Mouse (Mus musculus) myocyte (in vitro differentiated cells): Measurements from ENCODE around the gene Gm20388. TPM values are rescaled to one million over a fixed set of nuclear protein-coding genes. Genes with fewer than 3 reads are reported as not detected.
A peak's percentile ranks its signal among the peaks of the same experiment; 100 is the strongest.

Source experiments
- H3K27me3 ChIP-seq: one replicate; pipeline ENCODE4 v1.6.1; 2011; ENCODE audit not compliant: control insufficient read depth, insufficient read depth, insufficient read length
- H3K36me3 ChIP-seq: one replicate; pipeline ENCODE4 v1.6.1; 2011; ENCODE audit not compliant: control insufficient read depth, insufficient read depth
- H3K4me2 ChIP-seq: one replicate; pipeline ENCODE4 v1.6.1; 2011; ENCODE audit warnings: low read depth, control low read depth
- H3K4me3 ChIP-seq: one replicate; pipeline ENCODE4 v1.5.1; 2011; ENCODE audit warnings: mild to moderate bottlenecking, control low read depth, moderate library complexity
- H3K79me2 ChIP-seq: one replicate; pipeline ENCODE4 v1.6.1; 2011; ENCODE audit not compliant: control insufficient read depth, insufficient read depth
- H3ac ChIP-seq: one replicate; pipeline ENCODE4 v1.6.1; 2011; ENCODE audit not compliant: control insufficient read depth, insufficient read length
- CEBPB ChIP-seq: IDR thresholded peaks from 2 replicates; pipeline ENCODE4 v1.6.1; 2011; ENCODE audit warnings: mild to moderate bottlenecking, moderate library complexity; ENCODE audit not compliant: poor library complexity, insufficient read depth, severe bottlenecking
- E2F4 ChIP-seq: IDR thresholded peaks from one replicate; pipeline ENCODE4 v1.6.1; 2011; ENCODE audit warnings: mild to moderate bottlenecking, control low read depth, moderate library complexity; ENCODE audit not compliant: insufficient read depth
- MAX ChIP-seq: IDR thresholded peaks from one replicate; pipeline ENCODE4 v1.6.1; 2011; ENCODE audit warnings: low read depth, mild to moderate bottlenecking, control low read depth
- MYOD1 ChIP-seq, 3 experiments: IDR thresholded peaks; one replicate each; pipeline ENCODE4 v1.6.1; 2011; ENCODE audit warnings: control low read depth in 2 of 3, low read depth in 2 of 3, mild to moderate bottlenecking in 2 of 3, moderate library complexity in 1 of 3; ENCODE audit not compliant: insufficient read length in 2 of 3, control insufficient read depth in 1 of 3
- MYOG ChIP-seq, 3 experiments: IDR thresholded peaks; one replicate each; pipeline ENCODE4 v1.6.1; 2011; ENCODE audit warnings: control low read depth in 2 of 3, low read depth in 2 of 3, mild to moderate bottlenecking in 2 of 3; ENCODE audit not compliant: insufficient read length in 2 of 3, control insufficient read depth in 1 of 3, insufficient read depth in 1 of 3
- POLR2A ChIP-seq: IDR thresholded peaks from one replicate; pipeline ENCODE4 v1.6.1; 2011; ENCODE audit warnings: low read depth, mild to moderate bottlenecking, control low read depth, moderate library complexity; ENCODE audit not compliant: insufficient read length
- POLR2AphosphoS2 ChIP-seq: IDR thresholded peaks from one replicate; pipeline ENCODE4 v1.6.1; 2011; ENCODE audit warnings: low read depth, control low read depth; ENCODE audit not compliant: insufficient read length
- REST ChIP-seq: IDR thresholded peaks from one replicate; pipeline ENCODE4 v1.6.1; 2011; ENCODE audit warnings: mild to moderate bottlenecking, control low read depth, moderate library complexity; ENCODE audit not compliant: insufficient read depth, insufficient read length
- SRF ChIP-seq: IDR thresholded peaks from one replicate; pipeline ENCODE4 v1.6.1; 2011; ENCODE audit warnings: low read depth; ENCODE audit not compliant: control insufficient read depth, insufficient read length
- TCF12 ChIP-seq: IDR thresholded peaks from one replicate; pipeline ENCODE4 v1.6.1; 2011; ENCODE audit warnings: mild to moderate bottlenecking, control low read depth; ENCODE audit not compliant: poor library complexity, insufficient read depth, severe bottlenecking
- TCF3 ChIP-seq: IDR thresholded peaks from one replicate; pipeline ENCODE4 v1.6.1; 2011; ENCODE audit warnings: low read depth, control low read depth; ENCODE audit not compliant: insufficient read length
- USF1 ChIP-seq: IDR thresholded peaks from one replicate; pipeline ENCODE4 v1.6.1; 2011; ENCODE audit warnings: low read depth, mild to moderate bottlenecking, control low read depth, moderate library complexity
- polyA plus RNA-seq: library from polyadenylated mRNA; unstranded; fragments of >200 nt; fragmentation: generic; extraction: Trizol; gene quantifications from one replicate; pipeline ENCODE4 v1.2.1, GENCODE M21; 2012; ENCODE audit warnings: missing spikeins

Gm20388 gene
- polyA plus RNA-seq, 1 experiment, result 15.3 TPM

GRCm38 (mm10) chr8:120687786-120688185 lies 777.1 kb downstream of the Gm20388 start:
- H3K79me2 ChIP-seq, result no peaks in the 10 kb centered on the region
- no peaks in the 10 kb centered on the region for H3K36me3 ChIP-seq
- no peak overlapping the region for H3ac ChIP-seq
- peaks cover 41% of the 10 kb centered on the region for H3K27me3 ChIP-seq
- no peak overlapping the region for H3K4me3 ChIP-seq
- TF ChIP-seq E2F4, result no peak
- no peak overlapping the region for H3K4me2 ChIP-seq

- H3K27me3 ChIP-seq, result peaks cover 41% of the 10 kb centered on the region
- no peak for TF ChIP-seq TCF3
- no peak for TF ChIP-seq POLR2AphosphoS2
- no peak for TF ChIP-seq CEBPB
- TF ChIP-seq REST, result no peak
- TF ChIP-seq MYOG (IDR thresholded peaks at IDR 0.05; ENCODE audit: control insufficient read depth in 1 of 3, insufficient read depth in 1 of 3, insufficient read length in 2 of 3, low read depth in 2 of 3), result no peak
- TF ChIP-seq MAX, result no peak
- TF ChIP-seq USF1, result no peak
- TF ChIP-seq SRF, result no peak
- no peak for TF ChIP-seq POLR2A
- no peak for TF ChIP-seq TCF12
- no peak for TF ChIP-seq E2F4
- no peak for TF ChIP-seq MYOD1 (IDR thresholded peaks at IDR 0.05; ENCODE audit: control insufficient read depth in 1 of 3, insufficient read length in 2 of 3, low read depth in 2 of 3)
- no peaks in the 10 kb centered on the region for H3K36me3 ChIP-seq
- no peak overlapping the region for H3ac ChIP-seq
- no peaks in the 10 kb centered on the region for H3K79me2 ChIP-seq
- no peak overlapping the region for H3K4me3 ChIP-seq
- no peak overlapping the region for H3K4me2 ChIP-seq
These were observed 777.9 kb downstream of the Gm20388 start for GRCm38 (mm10) chr8:120688511-120688910.

GRCm38 (mm10) chr8:120692934-120693333 lies 782.3 kb downstream of the Gm20388 start:
- Histone ChIP-seq H3K36me3 (no peaks in the 10 kb centered on the region), H3K79me2 (no peaks in the 10 kb centered on the region), H3K27me3 (peaks cover 48% of the 10 kb centered on the region), H3K4me3 (no peak overlapping the region), H3K4me2 (no peak overlapping the region), H3ac (no peak overlapping the region)
- TF ChIP-seq MYOG (IDR thresholded peaks at IDR 0.05; ENCODE audit: control insufficient read depth in 1 of 3, insufficient read depth in 1 of 3, insufficient read length in 2 of 3, low read depth in 2 of 3), result no peak
- TF ChIP-seq POLR2A, result no peak
- TF ChIP-seq E2F4, result no peak
- TF ChIP-seq TCF12, result no peak
- no peak for TF ChIP-seq MYOD1 (IDR thresholded peaks at IDR 0.05; ENCODE audit: control insufficient read depth in 1 of 3, insufficient read length in 2 of 3, low read depth in 2 of 3)
- no peak for TF ChIP-seq POLR2AphosphoS2
- TF ChIP-seq MAX, result no peak
- no peak for TF ChIP-seq SRF
- TF ChIP-seq CEBPB, result no peak

GRCm38 (mm10) chr8:120693861-120694493 lies 783.3 kb downstream of the Gm20388 start:
- Histone ChIP-seq H3K36me3 (no peaks in the 10 kb centered on the region), H3K27me3 (peaks cover 38% of the 10 kb centered on the region), H3K4me2 (peak overlapping the region; percentile 24), H3K4me3 (no peak overlapping the region), H3K79me2 (no peaks in the 10 kb centered on the region), H3ac (no peak overlapping the region)
- TF ChIP-seq SRF (no peak), MYOD1 (IDR thresholded peaks at IDR 0.05; ENCODE audit: control insufficient read depth in 1 of 3, insufficient read length in 2 of 3, low read depth in 2 of 3) (peak in 1 of 3 experiments; percentile 48)

- H3K27me3 ChIP-seq, result peaks cover 38% of the 10 kb centered on the region
- H3ac ChIP-seq, result no peak overlapping the region
- no peaks in the 10 kb centered on the region for H3K36me3 ChIP-seq
- no peak overlapping the region for H3K4me2 ChIP-seq
- no peaks in the 10 kb centered on the region for H3K79me2 ChIP-seq
- no peak overlapping the region for H3K4me3 ChIP-seq
- TF ChIP-seq TCF3 (no peak), MYOG (IDR thresholded peaks at IDR 0.05; ENCODE audit: control insufficient read depth in 1 of 3, insufficient read depth in 1 of 3, insufficient read length in 2 of 3, low read depth in 2 of 3) (no peak), REST (no peak), TCF12 (no peak), SRF (no peak), E2F4 (no peak), CEBPB (no peak), USF1 (no peak), POLR2AphosphoS2 (no peak), MYOD1 (IDR thresholded peaks at IDR 0.05; ENCODE audit: control insufficient read depth in 1 of 3, insufficient read length in 2 of 3, low read depth in 2 of 3) (no peak), MAX (no peak), POLR2A (no peak)
These were observed 785.9 kb downstream of the Gm20388 start for GRCm38 (mm10) chr8:120696401-120697153.
